Comparison of ENCODE assay signal across 8 mouse cellular contexts in genomic region chr12:91815990-91816389, GRCm38 (mm10). TPM values are rescaled to one million over a fixed set of nuclear protein-coding genes. Genes with fewer than 3 reads are reported as not detected.
DNase-seq lines count a peak whose midpoint lies in the region; ATAC-seq and TF ChIP-seq lines count a peak whose summit lies in the region.

No protein-coding gene starts in this region.

- DNase-seq in adrenal gland, postnatal 25 days: peak; percentile 45
- peak; percentile 64 for DNase-seq in embryonic facial prominence, embryonic 14.5 days (ENCODE audit: low spot score)
- DNase-seq in layer of hippocampus, adult 8-10 months (ENCODE audit: low spot score in 2 of 2): peak; percentile 29 to 57
- DNase-seq in lung, postnatal 10 days: peak; percentile 66
- DNase-seq in retina, embryonic 14.5 days (ENCODE audit: low spot score): peak; percentile 92
- DNase-seq in urinary bladder, postnatal 36 days (ENCODE audit: low spot score in 2 of 2): peak; percentile 11 to 38

- TF ChIP-seq POLR2A in ES-Bruce4 (IDR thresholded peaks at IDR 0.05; ENCODE audit: insufficient read depth, low read length): no peak

- no peaks in the 10 kb centered on the region for H3K4me1 ChIP-seq in ES-Bruce4 (ENCODE audit: control insufficient read depth, insufficient read depth, low read length)
- no peaks in the 10 kb centered on the region for H3K4me1 ChIP-seq in embryonic facial prominence, embryonic 14.5 days (ENCODE audit: control insufficient read depth, insufficient read depth, low read length)
- no peaks in the 10 kb centered on the region for H3K4me1 ChIP-seq in hindbrain, embryonic 12.5 days

- H3K4me2 ChIP-seq in embryonic facial prominence, embryonic 14.5 days (ENCODE audit: low read depth, low read length): no peak overlapping the region
- no peak overlapping the region for H3K4me2 ChIP-seq in hindbrain, embryonic 12.5 days (replicated peaks)

- H3K4me3 ChIP-seq in ES-Bruce4 (ENCODE audit: low read depth, low read length): no peak overlapping the region
- H3K4me3 ChIP-seq in embryonic facial prominence, embryonic 14.5 days (ENCODE audit: low read depth, low read length): no peak overlapping the region
- no peak overlapping the region for H3K4me3 ChIP-seq in hindbrain, embryonic 12.5 days

- peak; percentile 59 for TF ChIP-seq CTCF in ES-Bruce4 (IDR thresholded peaks at IDR 0.05; ENCODE audit: low read depth, low read length)

- H3K27ac ChIP-seq in ES-Bruce4 (ENCODE audit: insufficient read depth, low read length): no peak overlapping the region
- H3K27ac ChIP-seq in embryonic facial prominence, embryonic 14.5 days (replicated peaks; ENCODE audit: low read depth, low read length): no peak overlapping the region
- H3K27ac ChIP-seq in hindbrain, embryonic 12.5 days: no peak overlapping the region

- H3K9me3 ChIP-seq in ES-Bruce4 (replicated peaks; ENCODE audit: control insufficient read depth, insufficient read depth, low read length, poor library complexity, severe bottlenecking): no peaks in the 10 kb centered on the region
- no peaks in the 10 kb centered on the region for H3K9me3 ChIP-seq in embryonic facial prominence, embryonic 14.5 days (ENCODE audit: control insufficient read depth, low read length)
- no peaks in the 10 kb centered on the region for H3K9me3 ChIP-seq in hindbrain, embryonic 12.5 days (replicated peaks)

- no peaks in the 10 kb centered on the region for H3K27me3 ChIP-seq in ES-Bruce4 (ENCODE audit: control insufficient read depth, insufficient read depth, low read length, poor library complexity, severe bottlenecking)
- no peaks in the 10 kb centered on the region for H3K27me3 ChIP-seq in embryonic facial prominence, embryonic 14.5 days (replicated peaks; ENCODE audit: control insufficient read depth, insufficient read depth, low read length)
- no peaks in the 10 kb centered on the region for H3K27me3 ChIP-seq in hindbrain, embryonic 12.5 days

- ATAC-seq in embryonic facial prominence, embryonic 14.5 days (ENCODE audit: low read depth): peak; percentile 68; the same call in 1 of the 2 replicates
- ATAC-seq in hindbrain, embryonic 12.5 days (ENCODE audit: low FRiP score): peak; percentile 63; the same call in 1 of the 2 replicates

- peaks cover 4% of the 10 kb centered on the region; the same call in 1 of the 2 replicates for H3K36me3 ChIP-seq in ES-Bruce4 (ENCODE audit: control insufficient read depth, insufficient read depth, low read length, poor library complexity, severe bottlenecking)
- peaks cover 83% of the 10 kb centered on the region for H3K36me3 ChIP-seq in embryonic facial prominence, embryonic 14.5 days (ENCODE audit: control insufficient read depth, insufficient read depth, low read length)
- H3K36me3 ChIP-seq in hindbrain, embryonic 12.5 days: peaks cover 80% of the 10 kb centered on the region

- no peak overlapping the region for H3K9ac ChIP-seq in ES-Bruce4 (ENCODE audit: low read depth, poor library complexity, severe bottlenecking)
- H3K9ac ChIP-seq in embryonic facial prominence, embryonic 14.5 days (ENCODE audit: low read depth, low read length): no peak overlapping the region
- no peak overlapping the region for H3K9ac ChIP-seq in hindbrain, embryonic 12.5 days

- WGBS in embryonic facial prominence, embryonic 14.5 days: 26% methylated on average over 10 of the region's 10 CpGs
- 28% methylated on average over 10 of the region's 10 CpGs for WGBS in hindbrain, embryonic 12.5 days

- TF ChIP-seq EP300 in ES-Bruce4 (IDR thresholded peaks at IDR 0.05; ENCODE audit: insufficient read depth, low read depth, low read length): no peak

RNA-seq across cellular contexts. Expression of gene Ston2, which starts 27.8 kb away (rescaled TPM):
- polyA plus RNA-seq in ES-Bruce4 (2011; ENCODE audit: insufficient read depth, insufficient read length, low read depth, missing spikeins): 21.8 and 24.0 TPM in 2 replicates
- 7.3 and 11.5 TPM in 2 replicates for total RNA-seq in adrenal gland, postnatal 25 days (2021)
- polyA plus RNA-seq in embryonic facial prominence, embryonic 14.5 days (2014; fragmentation: Nextera tagmentation; extraction: Ambion mirVana): 10.3 and 10.5 TPM in 2 replicates
- 6.7 and 8.0 TPM in 2 replicates for polyA plus RNA-seq in hindbrain, embryonic 12.5 days (2016; fragmentation: Nextera tagmentation; extraction: Ambion mirVana)
- 10 to 100 TPM; 30.8 to 32.6 (median 32.0) TPM for total RNA-seq in layer of hippocampus, adult 8-10 months (2022)

RNA-seq across cellular contexts. Expression of gene Sel1l, which starts 33.0 kb away (rescaled TPM):
- polyA plus RNA-seq in ES-Bruce4 (2011; ENCODE audit: insufficient read depth, insufficient read length, low read depth, missing spikeins): 42.5 and 44.3 TPM in 2 replicates
- total RNA-seq in adrenal gland, postnatal 25 days (2021): 153 and 158 TPM in 2 replicates
- 94.8 and 95.5 TPM in 2 replicates for polyA plus RNA-seq in embryonic facial prominence, embryonic 14.5 days (2014; fragmentation: Nextera tagmentation; extraction: Ambion mirVana)
- polyA plus RNA-seq in hindbrain, embryonic 12.5 days (2016; fragmentation: Nextera tagmentation; extraction: Ambion mirVana): 93.1 and 94.7 TPM in 2 replicates
- total RNA-seq in layer of hippocampus, adult 8-10 months (2022): 100 to 1,000 TPM; 146 to 185 (median 161) TPM

Comparison
In these comparisons a context has a peak if more than half of its experiments do, and no peak if none do; other contexts are left out.
1. DNase-seq: peak in every context shown above with its lines; median percentile 92 in retina, embryonic 14.5 days; 66 in lung, postnatal 10 days; 64 in embryonic facial prominence, embryonic 14.5 days; 45 in adrenal gland, postnatal 25 days; 43 in layer of hippocampus, adult 8-10 months; 24 in urinary bladder, postnatal 36 days.